Mouse (Mus musculus): ENCODE measurements around the gene Cryzl2.
A peak's percentile ranks its signal among the peaks of the same experiment; 100 is the strongest.

Cryzl2 gene

GRCm38 (mm10) chr1:157458421-157459208 is at the start of gene Cryzl2:
Gene Cryzl2 (plus strand): TSS chr1:157458577.
- no peak for DNase-seq (ENCODE audit: low spot score in 2 of 2)

DNA sequence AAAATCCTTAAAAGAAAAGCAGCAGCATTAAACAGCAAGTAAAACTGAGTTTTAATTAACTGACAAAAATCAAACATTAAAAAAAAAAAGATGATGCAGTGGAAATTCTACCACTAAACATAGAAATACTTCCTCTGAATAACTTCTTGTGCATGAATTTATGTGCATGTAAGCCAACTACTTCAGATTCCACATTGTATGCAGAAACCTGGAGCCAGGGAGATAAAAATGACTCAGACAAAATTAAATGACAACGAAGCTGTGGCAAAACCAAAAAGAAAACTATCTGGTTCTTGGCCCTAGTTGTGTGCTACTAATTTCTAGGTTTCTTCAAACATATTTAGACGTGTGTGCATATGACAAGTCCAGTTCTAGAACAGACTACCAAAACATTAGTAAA is 48.7 kb upstream of the Cryzl2 start:
- no peak for DNase-seq (ENCODE audit: low spot score in 2 of 2)

- DNase-seq (ENCODE audit: low spot score in 2 of 2) = no peak
Observed at GRCm38 (mm10) chr1:157410937-157411336, 47.4 kb upstream of the Cryzl2 start.

DNA sequence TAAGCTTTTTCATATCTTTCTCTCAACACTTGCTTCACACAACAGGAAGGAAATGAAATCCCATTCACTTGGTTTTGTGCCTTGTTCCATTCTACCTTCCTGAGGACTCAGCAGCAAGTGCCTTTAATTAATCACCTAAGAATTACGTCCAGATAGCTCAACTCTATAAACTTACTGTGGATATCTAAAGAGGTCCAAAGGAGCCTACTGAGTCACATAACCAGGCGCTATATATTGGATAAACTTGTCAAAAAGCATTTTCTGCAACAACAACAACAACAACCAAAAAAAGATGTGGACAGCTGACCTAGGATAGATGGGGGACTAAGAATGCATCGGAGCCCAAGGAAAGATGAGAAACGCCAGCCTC is 47.1 kb upstream of the Cryzl2 start:
- no peak for DNase-seq (ENCODE audit: low spot score in 2 of 2)

DNA sequence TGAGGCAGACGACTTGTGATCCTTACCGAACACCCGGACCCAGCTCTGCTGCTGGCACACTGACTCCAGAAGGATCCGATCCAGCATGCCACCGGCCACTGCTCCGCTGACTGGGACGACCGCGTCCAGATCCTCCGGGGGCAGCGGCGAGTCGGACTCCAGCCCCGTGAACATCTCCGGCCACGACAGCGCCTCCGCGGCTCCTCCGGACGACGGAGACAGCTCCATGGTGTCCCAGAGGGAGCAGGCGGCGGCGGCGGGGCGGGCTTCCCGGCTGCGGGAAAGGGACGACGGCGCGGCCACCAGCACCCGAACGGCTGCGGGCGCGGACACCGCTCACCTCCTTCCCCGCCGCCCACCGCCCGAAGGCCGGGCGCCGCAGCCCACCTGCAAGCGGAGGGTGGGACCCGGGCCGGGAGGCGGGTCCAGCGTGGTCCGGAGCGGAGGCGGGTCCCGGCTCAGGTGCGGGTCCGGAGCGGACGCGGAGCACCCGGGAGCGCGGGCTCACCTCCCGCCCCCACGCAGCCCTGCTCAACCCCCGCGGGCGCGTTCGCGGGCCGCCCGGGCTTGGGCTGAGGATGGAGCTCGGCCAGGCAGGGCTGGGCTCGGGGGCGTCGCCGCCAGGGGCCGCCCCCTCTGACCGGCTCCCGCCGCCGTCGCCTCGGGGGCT is 46.5 kb upstream of the Cryzl2 start:
- peak; percentile 53 to 58 for DNase-seq (ENCODE audit: low spot score in 2 of 2)

- DNase-seq (ENCODE audit: low spot score in 2 of 2) = peak; percentile 94 to 97
Observed at GRCm38 (mm10) chr1:157412454-157413369, 45.7 kb upstream of the Cryzl2 start, which contains the start of gene Rasal2. Gene Rasal2 (minus strand): TSS chr1:157412595.

- no peak for DNase-seq (ENCODE audit: low spot score in 2 of 2)
Observed at GRCm38 (mm10) chr1:157415771-157416170, 42.6 kb upstream of the Cryzl2 start.

DNA sequence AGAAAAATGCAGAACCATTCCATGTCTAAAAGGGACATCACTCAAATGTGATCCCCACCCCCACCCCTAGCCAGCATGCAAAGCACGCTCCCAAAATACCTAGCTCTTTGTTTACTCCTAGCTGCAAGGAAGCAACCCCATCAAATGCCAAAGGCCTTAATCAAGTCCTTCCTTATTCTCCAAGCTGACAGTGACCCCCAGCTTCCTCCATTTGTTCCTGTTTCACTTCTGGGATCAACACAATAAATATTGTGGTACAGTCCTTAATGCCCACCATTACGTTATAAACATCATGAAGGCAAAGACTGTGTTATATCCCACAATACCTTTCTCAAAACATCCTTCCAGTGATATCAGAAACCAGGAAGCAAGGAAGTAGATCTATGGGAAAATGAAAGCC is 41.7 kb upstream of the Cryzl2 start:
- DNase-seq (ENCODE audit: low spot score in 2 of 2) = no peak

- no peak for DNase-seq (ENCODE audit: low spot score in 2 of 2)
Observed at GRCm38 (mm10) chr1:157417414-157417813, 41.0 kb upstream of the Cryzl2 start.

DNA sequence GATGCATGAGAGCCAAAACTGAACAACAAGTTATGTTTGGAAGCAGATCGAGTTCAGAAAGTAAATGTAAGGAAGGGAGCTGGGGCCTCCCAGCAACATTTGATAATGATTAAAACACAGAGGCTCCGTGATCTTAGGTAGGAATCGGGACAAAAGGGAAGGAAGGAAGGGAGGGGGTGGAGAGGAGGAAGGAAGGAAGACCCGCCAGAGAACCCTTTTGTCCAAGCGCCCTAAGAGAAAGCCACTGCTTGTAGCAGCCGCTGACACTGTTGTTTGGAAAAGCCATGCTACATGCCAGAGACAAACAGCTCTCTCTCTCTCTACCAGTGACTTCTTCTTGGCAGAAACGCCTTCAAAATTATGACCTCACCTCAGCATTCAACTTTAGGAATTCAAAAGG is 40.5 kb upstream of the Cryzl2 start:
- DNase-seq (ENCODE audit: low spot score in 2 of 2) = no peak

GRCm38 (mm10) chr1:157425741-157426427 is 32.5 kb upstream of the Cryzl2 start:
- DNase-seq (ENCODE audit: low spot score in 2 of 2) = peak in 1 of 2 experiments; percentile 31

DNA sequence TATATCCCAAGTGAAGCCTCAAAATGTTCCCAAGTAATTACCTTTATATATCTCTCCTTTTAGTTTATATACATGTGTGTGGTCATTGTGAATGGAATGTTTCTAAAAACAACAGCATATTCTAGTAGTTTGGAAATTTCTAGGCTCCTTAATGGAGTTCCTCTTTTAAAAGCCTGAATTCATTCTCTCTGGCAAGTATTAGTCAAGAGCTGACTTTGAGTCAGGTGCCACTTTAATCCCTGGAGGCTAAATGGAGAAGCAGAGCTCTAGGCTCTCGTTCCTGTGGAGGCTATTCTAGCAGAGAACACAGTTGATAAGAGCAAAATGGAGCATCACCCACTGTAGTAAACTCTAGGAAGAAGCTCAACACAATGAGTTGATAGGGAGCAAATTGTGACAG is 31.4 kb upstream of the Cryzl2 start:
- DNase-seq (ENCODE audit: low spot score in 2 of 2) = no peak

DNA sequence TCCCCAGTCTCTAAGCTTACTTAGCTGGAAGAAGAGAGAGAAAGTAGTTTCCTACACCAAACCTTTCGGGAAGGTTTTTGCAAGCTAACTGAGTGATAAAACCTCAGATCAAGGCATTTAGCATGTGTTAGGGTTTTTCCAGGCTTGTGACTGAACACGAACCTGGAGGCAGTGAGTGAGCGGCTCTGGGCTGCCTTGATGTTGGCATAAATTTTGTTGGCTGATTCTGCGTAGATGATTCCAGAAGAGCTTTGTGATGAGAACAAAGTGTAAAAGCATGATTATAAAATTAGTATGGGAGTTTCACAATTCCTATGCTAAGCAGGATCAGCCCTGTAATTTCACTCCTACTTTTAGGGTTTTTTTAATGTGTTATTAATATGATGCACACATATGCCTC is 30.8 kb upstream of the Cryzl2 start:
- DNase-seq (ENCODE audit: low spot score in 2 of 2) = no peak

- no peak for DNase-seq (ENCODE audit: low spot score in 2 of 2)
Observed at GRCm38 (mm10) chr1:157428366-157428765, 30.0 kb upstream of the Cryzl2 start.

- peak in 1 of 2 experiments; percentile 32 for DNase-seq (ENCODE audit: low spot score in 2 of 2)
Observed at GRCm38 (mm10) chr1:157433316-157433715, 25.1 kb upstream of the Cryzl2 start.

GRCm38 (mm10) chr1:157434404-157434803 is 24.0 kb upstream of the Cryzl2 start:
- DNase-seq (ENCODE audit: low spot score in 2 of 2) = no peak

DNA sequence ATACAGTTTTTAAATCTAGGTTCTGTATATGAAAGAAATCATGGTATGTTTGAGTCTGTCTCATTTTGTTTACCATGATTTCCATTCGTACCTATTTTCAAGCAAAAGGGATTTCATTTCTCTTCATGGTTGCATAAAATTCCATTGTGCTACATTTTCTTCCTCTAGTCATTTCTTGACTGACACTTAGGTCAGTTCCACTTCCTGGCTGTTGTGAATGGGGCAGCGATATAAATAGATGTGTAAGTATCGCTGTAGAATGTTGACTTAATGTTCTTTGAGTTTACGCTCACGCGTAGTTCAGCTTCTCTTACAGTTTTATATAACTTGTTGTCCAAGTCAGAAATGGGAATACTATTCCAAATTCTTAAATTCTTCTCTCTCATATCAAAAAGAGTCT is 22.5 kb upstream of the Cryzl2 start:
- DNase-seq (ENCODE audit: low spot score in 2 of 2) = no peak

- no peak for DNase-seq (ENCODE audit: low spot score in 2 of 2)
Observed at GRCm38 (mm10) chr1:157438290-157438689, 20.1 kb upstream of the Cryzl2 start.

GRCm38 (mm10) chr1:157439101-157439500 is 19.3 kb upstream of the Cryzl2 start:
- DNase-seq (ENCODE audit: low spot score in 2 of 2) = no peak

DNA sequence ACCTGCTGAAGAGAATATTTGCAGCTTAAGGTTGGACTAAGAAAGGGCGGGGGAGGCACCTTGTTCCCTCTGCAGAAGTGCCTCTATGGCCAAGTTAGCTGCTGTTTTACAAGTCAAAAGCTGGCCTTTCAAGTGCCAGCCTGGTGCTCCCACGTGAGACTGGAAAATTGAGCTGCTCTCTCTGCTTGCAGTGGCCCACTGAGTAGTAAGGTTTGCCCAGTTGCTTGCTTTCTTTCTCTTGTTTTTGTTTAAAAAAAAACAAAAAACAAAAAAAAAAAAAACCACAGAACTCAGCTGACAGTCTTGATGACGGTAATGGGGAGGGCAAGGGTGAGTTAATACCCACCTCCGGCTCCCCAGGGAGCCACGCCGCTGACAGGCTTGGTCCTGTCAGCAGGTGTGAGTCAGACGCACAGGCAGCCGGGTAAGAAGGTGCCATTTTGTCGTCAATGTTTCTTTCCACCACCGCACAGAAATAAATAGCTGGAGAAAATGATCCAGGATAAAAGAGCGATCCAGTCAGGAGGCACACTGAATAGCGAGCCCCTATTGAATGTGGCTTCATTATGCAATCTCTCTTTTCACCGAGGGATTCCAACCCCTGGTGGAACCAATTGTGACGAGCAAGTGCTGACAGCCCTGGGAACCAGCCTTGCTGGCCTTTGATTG is 18.3 kb upstream of the Cryzl2 start:
- no peak for DNase-seq (ENCODE audit: low spot score in 2 of 2)

Data from right cerebral cortex, adult 2 months (tissue).